In the genomic region with DNA sequence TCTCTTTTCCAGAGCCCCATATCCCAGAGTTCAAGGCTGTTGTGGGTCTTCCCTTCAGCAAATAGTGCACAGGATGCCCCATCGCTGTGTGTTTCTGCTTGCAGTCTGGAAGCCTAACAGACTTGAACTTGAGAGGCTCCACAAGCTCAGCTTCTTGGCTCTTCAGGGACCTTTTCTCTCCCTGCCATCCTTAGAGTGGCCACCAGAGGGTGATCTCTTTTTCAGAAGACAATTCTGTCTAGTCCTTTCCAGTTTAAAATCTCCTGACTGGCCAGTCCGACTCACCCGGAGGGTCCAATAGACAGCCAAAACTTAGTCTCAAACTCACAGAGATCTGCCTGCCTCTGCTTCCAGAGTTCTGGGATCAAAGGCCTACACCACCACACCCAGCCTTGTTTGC, we compare ENCODE assay signal across 9 mouse cellular contexts. TPM values are rescaled to one million over a fixed set of nuclear protein-coding genes. Genes with fewer than 3 reads are reported as not detected.
DNase-seq lines count a peak whose midpoint lies in the region; ATAC-seq and TF ChIP-seq lines count a peak whose summit lies in the region.
"Had no signal": no experiment of that assay in that cellular context is flagged by ENCODE, and none has a peak within 500 bp of the region (broad histone marks: within the 10 kb centered on the region; RNA-seq: fewer than 3 reads in every experiment).

No protein-coding gene starts in this region.

- H3K27ac ChIP-seq in kidney, adult 2 months (ENCODE audit: insufficient read depth, low read depth, low read length), result no peak overlapping the region
- no peak overlapping the region for H3K27ac ChIP-seq in limb, embryonic 11.5 days (replicated peaks; ENCODE audit: low read depth, low read length)
- H3K27ac ChIP-seq: liver, embryonic 15.5 days had no signal

- H3K4me3 ChIP-seq in kidney, adult 2 months (ENCODE audit: insufficient read depth, low read depth, low read length), result no peak overlapping the region
- H3K4me3 ChIP-seq in limb, embryonic 11.5 days (ENCODE audit: low read depth, low read length), result no peak overlapping the region
- H3K4me3 ChIP-seq: liver, embryonic 15.5 days had no signal

- TF ChIP-seq CTCF in kidney, adult 2 months (conservative IDR thresholded peaks at IDR 0.05; ENCODE audit: insufficient read depth, insufficient read length, low read depth, low read length), result peak; percentile 48; the same call in 1 of the 2 replicates

- H3K36me3 ChIP-seq in kidney, adult 2 months (ENCODE audit: control insufficient read depth, insufficient read depth, low read length), result no peaks in the 10 kb centered on the region
- H3K36me3 ChIP-seq in limb, embryonic 11.5 days (ENCODE audit: control insufficient read depth, insufficient read depth, low read length), result no peaks in the 10 kb centered on the region
- H3K36me3 ChIP-seq: liver, embryonic 15.5 days had no signal

- H3K9me3 ChIP-seq in limb, embryonic 11.5 days (ENCODE audit: control insufficient read depth, low read length), result no peaks in the 10 kb centered on the region
- H3K9me3 ChIP-seq: liver, embryonic 15.5 days had no signal

- H3K27me3 ChIP-seq in kidney, adult 2 months (replicated peaks; ENCODE audit: control insufficient read depth, insufficient read depth, low read length), result no peaks in the 10 kb centered on the region
- no peaks in the 10 kb centered on the region for H3K27me3 ChIP-seq in limb, embryonic 11.5 days (ENCODE audit: control insufficient read depth, insufficient read depth, low read length)

- no peaks in the 10 kb centered on the region for H3K4me1 ChIP-seq in kidney, adult 2 months (ENCODE audit: control insufficient read depth, insufficient read depth, low read length)
- H3K4me1 ChIP-seq in limb, embryonic 11.5 days (ENCODE audit: control insufficient read depth, insufficient read depth, low read length), result no peaks in the 10 kb centered on the region
- H3K4me1 ChIP-seq: liver, embryonic 15.5 days had no signal

- no peak overlapping the region for H3K9ac ChIP-seq in limb, embryonic 11.5 days (ENCODE audit: low read length)
- H3K9ac ChIP-seq: liver, embryonic 15.5 days had no signal

- 19% methylated on average over 3 of the region's 3 CpGs for WGBS in kidney, adult 2 months
- 41% methylated on average over 3 of the region's 3 CpGs for WGBS in limb, embryonic 11.5 days

- H3K4me2 ChIP-seq in limb, embryonic 11.5 days (ENCODE audit: low read depth, severe bottlenecking), result no peak overlapping the region
- H3K4me2 ChIP-seq: liver, embryonic 15.5 days had no signal

- no peak for ATAC-seq in limb, embryonic 11.5 days (ENCODE audit: insufficient number of reproducible peaks, low FRiP score, low TSS enrichment, low read depth)

- TF ChIP-seq POLR2A in kidney, adult 2 months (IDR thresholded peaks at IDR 0.05; ENCODE audit: low read depth, low read length), result no peak

- DNase-seq in cerebellum, adult 18-20 months, result peak; percentile 51 to 57
- DNase-seq in cerebellum, adult 11 months, result no peak
- DNase-seq in kidney, adult 2 months, result peak; percentile 64
- DNase-seq in kidney, adult 11 months, result no peak
- peak; percentile 48 to 58 for DNase-seq in B cell, adult 2 months
- DNase-seq in brain, adult 2 months (ENCODE audit: low read depth, low spot score), result peak; percentile 85
- peak; percentile 62 for DNase-seq in limb, embryonic 11.5 days (ENCODE audit: low spot score)
- DNase-seq in thymus, postnatal 14 days, result peak; percentile 50

RNA-seq across cellular contexts. Expression of a gene that starts 16.2 kb away (rescaled TPM):
- polyA plus RNA-seq in kidney, adult 2 months (2012; rRNA removed), result 0.03 and 0.08 TPM in 2 replicates
- polyA plus RNA-seq in limb, embryonic 11.5 days (2014; fragmentation: Nextera tagmentation; extraction: Ambion mirVana), result not detected in 2 replicates
- polyA plus RNA-seq: liver, embryonic 15.5 days had no signal

RNA-seq across cellular contexts. Expression of a gene that starts 22.2 kb away (rescaled TPM):
- 99.7 and 105 TPM in 2 replicates for polyA plus RNA-seq in kidney, adult 2 months (2012; rRNA removed)
- 104 and 114 TPM in 2 replicates for polyA plus RNA-seq in limb, embryonic 11.5 days (2014; fragmentation: Nextera tagmentation; extraction: Ambion mirVana)

RNA-seq across cellular contexts. Expression of a gene that starts 23.2 kb away (rescaled TPM):
- 44.0 and 46.9 TPM in 2 replicates for polyA plus RNA-seq in kidney, adult 2 months (2012; rRNA removed)
- polyA plus RNA-seq in limb, embryonic 11.5 days (2014; fragmentation: Nextera tagmentation; extraction: Ambion mirVana), result 26.4 and 32.6 TPM in 2 replicates

RNA-seq across cellular contexts. Expression of a gene that starts 35.9 kb away (rescaled TPM):
- polyA plus RNA-seq in kidney, adult 2 months (2012; rRNA removed), result 57.7 and 67.0 TPM in 2 replicates
- polyA plus RNA-seq in limb, embryonic 11.5 days (2014; fragmentation: Nextera tagmentation; extraction: Ambion mirVana), result 135 and 145 TPM in 2 replicates

RNA-seq across cellular contexts. Expression of a gene that starts 43.6 kb away (rescaled TPM):
- 28.2 and 33.1 TPM in 2 replicates for polyA plus RNA-seq in kidney, adult 2 months (2012; rRNA removed)
- polyA plus RNA-seq in limb, embryonic 11.5 days (2014; fragmentation: Nextera tagmentation; extraction: Ambion mirVana), result 0.08 TPM in 1 of 2 replicates, not detected in the other

Comparison
In these comparisons a context has a peak if more than half of its experiments do, and no peak if none do; other contexts are left out.
1. DNase-seq: peak in cerebellum, adult 18-20 months (2 of 2), kidney, adult 2 months (single experiment), B cell, adult 2 months (2 of 2), brain, adult 2 months (single experiment), limb, embryonic 11.5 days (single experiment) and thymus, postnatal 14 days (single experiment); none in cerebellum, adult 11 months (single experiment) and kidney, adult 11 months (single experiment).